Mouse (Mus musculus): ENCODE measurements around the gene Fam193a. TPM values are rescaled to one million over a fixed set of nuclear protein-coding genes. Genes with fewer than 3 reads are reported as not detected.

Fam193a gene
- polyA plus RNA-seq, 1 experiment from 2014 or later: 7.5 TPM

- WGBS: 67% methylated on average over 3 of the region's 3 CpGs
These were observed 131.9 kb downstream of the Fam193a start for GRCm38 (mm10) chr5:34501588-34501987.

GRCm38 (mm10) chr5:34502411-34502810, 132.7 kb downstream of the Fam193a start:
- 87% methylated on average over 1 of the region's 1 CpGs for WGBS
- Histone ChIP-seq H3K9me3 (no peaks in the 10 kb centered on the region), H3K27me3 (replicated peaks) (no peaks in the 10 kb centered on the region), H3K4me3 (no peak overlapping the region), H3K4me2 (no peak overlapping the region), H3K9ac (no peak overlapping the region), H3K36me3 (peaks cover 31% of the 10 kb centered on the region), H3K27ac (replicated peaks) (no peak overlapping the region), H3K4me1 (peaks cover 6% of the 10 kb centered on the region; the same call in 1 of the 2 replicates)
- no peak for ATAC-seq (ENCODE audit: extremely low read depth, insufficient number of reproducible peaks, low FRiP score, low TSS enrichment)

More at GRCm38 (mm10) chr5:34501588-34501987, 131.9 kb downstream of the Fam193a start:
- H3K4me2 ChIP-seq: no peak overlapping the region
- no peaks in the 10 kb centered on the region for H3K27me3 ChIP-seq (replicated peaks)
- H3K9me3 ChIP-seq: no peaks in the 10 kb centered on the region
- peaks cover 34% of the 10 kb centered on the region for H3K36me3 ChIP-seq
- peaks cover 6% of the 10 kb centered on the region; the same call in 1 of the 2 replicates for H3K4me1 ChIP-seq
- no peak overlapping the region for H3K9ac ChIP-seq
- no peak for ATAC-seq (ENCODE audit: extremely low read depth, insufficient number of reproducible peaks, low FRiP score, low TSS enrichment)
- H3K27ac ChIP-seq (replicated peaks): no peak overlapping the region
- H3K4me3 ChIP-seq: no peak overlapping the region

- no peak overlapping the region for H3K9ac ChIP-seq
- no peak overlapping the region for H3K4me2 ChIP-seq
- no peak overlapping the region for H3K4me3 ChIP-seq
- no peaks in the 10 kb centered on the region for H3K9me3 ChIP-seq
- no peaks in the 10 kb centered on the region for H3K27me3 ChIP-seq (replicated peaks)
- peaks cover 6% of the 10 kb centered on the region; the same call in 1 of the 2 replicates for H3K4me1 ChIP-seq
- 54% methylated on average over 6 of the region's 6 CpGs for WGBS
- ATAC-seq (ENCODE audit: extremely low read depth, insufficient number of reproducible peaks, low FRiP score, low TSS enrichment): no peak
- H3K27ac ChIP-seq (replicated peaks): no peak overlapping the region
- H3K36me3 ChIP-seq: peaks cover 31% of the 10 kb centered on the region
These were observed 133.1 kb downstream of the Fam193a start for GRCm38 (mm10) chr5:34502821-34503220.

GRCm38 (mm10) chr5:34512486-34512885, 142.8 kb downstream of the Fam193a start:
- H3K4me1 ChIP-seq: peaks cover 25% of the 10 kb centered on the region
- peak overlapping the region; percentile 85; the same call in 1 of the 2 replicates for H3K4me3 ChIP-seq
- H3K27ac ChIP-seq (replicated peaks): no peak overlapping the region
- 83% methylated on average over 3 of the region's 3 CpGs for WGBS
- peaks cover 3% of the 10 kb centered on the region; the same call in 1 of the 2 replicates for H3K36me3 ChIP-seq
- H3K9me3 ChIP-seq: no peaks in the 10 kb centered on the region
- H3K27me3 ChIP-seq (replicated peaks): no peaks in the 10 kb centered on the region
- no peak overlapping the region for H3K9ac ChIP-seq
- no peak for ATAC-seq (ENCODE audit: extremely low read depth, insufficient number of reproducible peaks, low FRiP score, low TSS enrichment)
- peak overlapping the region; percentile 93 for H3K4me2 ChIP-seq

- H3K4me2 ChIP-seq: peak within 1 kb of the TSS; percentile 93
- H3K4me1 ChIP-seq: peaks cover 25% of the 10 kb centered on the region
- H3K27me3 ChIP-seq (replicated peaks): no peaks in the 10 kb centered on the region
- H3K9ac ChIP-seq: peak within 1 kb of the TSS; percentile 94
- under 1% methylated on average over 64 of the region's 64 CpGs for WGBS
- H3K4me3 ChIP-seq: peak within 1 kb of the TSS; percentile 85
- H3K36me3 ChIP-seq: peaks cover 3% of the 10 kb centered on the region; the same call in 1 of the 2 replicates
- H3K9me3 ChIP-seq: no peaks in the 10 kb centered on the region
- H3K27ac ChIP-seq (replicated peaks): peak within 1 kb of the TSS; percentile 70
- peak; percentile 100 for ATAC-seq (ENCODE audit: extremely low read depth, insufficient number of reproducible peaks, low FRiP score, low TSS enrichment)
These were observed 143.9 kb downstream of the Fam193a start, which contains the start of gene Tnip2 for GRCm38 (mm10) chr5:34513466-34514217. Gene Tnip2 (minus strand): TSS chr5:34513991.

- 20% methylated on average over 7 of the region's 7 CpGs for WGBS
- H3K4me2 ChIP-seq: peak overlapping the region; percentile 93
- no peak for ATAC-seq (ENCODE audit: extremely low read depth, insufficient number of reproducible peaks, low FRiP score, low TSS enrichment)
- H3K4me3 ChIP-seq: peak overlapping the region; percentile 85
- H3K27me3 ChIP-seq (replicated peaks): no peaks in the 10 kb centered on the region
- H3K9ac ChIP-seq: peak overlapping the region; percentile 74
- 0 out of 2 replicates have a peak overlapping the region, but pooled peaks have one; percentile 43 for H3K27ac ChIP-seq (replicated peaks)
- no peaks in the 10 kb centered on the region for H3K9me3 ChIP-seq
- H3K4me1 ChIP-seq: peaks cover 25% of the 10 kb centered on the region
- peaks cover under 1% of the 10 kb centered on the region; the same call in 1 of the 2 replicates for H3K36me3 ChIP-seq
These were observed 144.5 kb downstream of the Fam193a start for GRCm38 (mm10) chr5:34514218-34514566.

GRCm38 (mm10) chr5:34515096-34515495, 145.4 kb downstream of the Fam193a start:
- H3K27me3 ChIP-seq (replicated peaks): no peaks in the 10 kb centered on the region
- ATAC-seq (ENCODE audit: extremely low read depth, insufficient number of reproducible peaks, low FRiP score, low TSS enrichment): no peak
- H3K9ac ChIP-seq: no peak overlapping the region
- no peaks in the 10 kb centered on the region for H3K9me3 ChIP-seq
- H3K4me1 ChIP-seq: peaks cover 25% of the 10 kb centered on the region
- no peak overlapping the region for H3K27ac ChIP-seq (replicated peaks)
- H3K4me2 ChIP-seq: no peak overlapping the region
- no peaks in the 10 kb centered on the region for H3K36me3 ChIP-seq
- no peak overlapping the region for H3K4me3 ChIP-seq

GRCm38 (mm10) chr5:34517913-34518312, 148.2 kb downstream of the Fam193a start:
- Histone ChIP-seq H3K4me3 (no peak overlapping the region), H3K9me3 (no peaks in the 10 kb centered on the region), H3K4me2 (no peak overlapping the region), H3K36me3 (no peaks in the 10 kb centered on the region), H3K27ac (replicated peaks) (no peak overlapping the region), H3K27me3 (replicated peaks) (no peaks in the 10 kb centered on the region), H3K4me1 (peaks cover 27% of the 10 kb centered on the region), H3K9ac (no peak overlapping the region)
- no peak for ATAC-seq (ENCODE audit: extremely low read depth, insufficient number of reproducible peaks, low FRiP score, low TSS enrichment)
- 25% methylated on average over 3 of the region's 3 CpGs for WGBS

GRCm38 (mm10) chr5:34519389-34519910, 149.7 kb downstream of the Fam193a start:
- Histone ChIP-seq H3K27me3 (replicated peaks) (no peaks in the 10 kb centered on the region), H3K4me1 (peaks cover 18% of the 10 kb centered on the region), H3K9ac (no peak overlapping the region), H3K9me3 (no peaks in the 10 kb centered on the region), H3K27ac (replicated peaks) (no peak overlapping the region), H3K4me3 (no peak overlapping the region), H3K4me2 (no peak overlapping the region), H3K36me3 (no peaks in the 10 kb centered on the region)
- ATAC-seq (ENCODE audit: extremely low read depth, insufficient number of reproducible peaks, low FRiP score, low TSS enrichment): no peak
- WGBS: 83% methylated on average over 9 of the region's 9 CpGs

GRCm38 (mm10) chr5:34520458-34521209, 150.9 kb downstream of the Fam193a start:
- Histone ChIP-seq H3K4me1 (peaks cover 17% of the 10 kb centered on the region), H3K27ac (replicated peaks) (peak overlapping the region; percentile 61), H3K4me3 (no peak overlapping the region), H3K9me3 (no peaks in the 10 kb centered on the region), H3K9ac (no peak overlapping the region), H3K36me3 (no peaks in the 10 kb centered on the region), H3K4me2 (no peak overlapping the region), H3K27me3 (replicated peaks) (no peaks in the 10 kb centered on the region)
- WGBS: 40% methylated on average over 11 of the region's 11 CpGs
- no peak for ATAC-seq (ENCODE audit: extremely low read depth, insufficient number of reproducible peaks, low FRiP score, low TSS enrichment)

- no peak for ATAC-seq (ENCODE audit: extremely low read depth, insufficient number of reproducible peaks, low FRiP score, low TSS enrichment)
- Histone ChIP-seq H3K4me3 (no peak overlapping the region), H3K9ac (0 out of 2 replicates have a peak overlapping the region, but pooled peaks have one; percentile 42), H3K27me3 (replicated peaks) (no peaks in the 10 kb centered on the region), H3K4me1 (peaks cover 23% of the 10 kb centered on the region), H3K27ac (replicated peaks) (peak overlapping the region; percentile 61), H3K9me3 (no peaks in the 10 kb centered on the region), H3K4me2 (no peak overlapping the region), H3K36me3 (no peaks in the 10 kb centered on the region)
- WGBS: 64% methylated on average over 3 of the region's 3 CpGs
These were observed 151.6 kb downstream of the Fam193a start for GRCm38 (mm10) chr5:34521337-34521736.

Measured in heart, embryonic 13.5 days (tissue).